Mouse (Mus musculus): Measurements from ENCODE around the gene Ap5b1. TPM values are rescaled to one million over a fixed set of nuclear protein-coding genes. Genes with fewer than 3 reads are reported as not detected.

The Ap5b1 gene
- polyA plus RNA-seq, 1 experiment from 2014 or later = 2.2 TPM

DNA sequence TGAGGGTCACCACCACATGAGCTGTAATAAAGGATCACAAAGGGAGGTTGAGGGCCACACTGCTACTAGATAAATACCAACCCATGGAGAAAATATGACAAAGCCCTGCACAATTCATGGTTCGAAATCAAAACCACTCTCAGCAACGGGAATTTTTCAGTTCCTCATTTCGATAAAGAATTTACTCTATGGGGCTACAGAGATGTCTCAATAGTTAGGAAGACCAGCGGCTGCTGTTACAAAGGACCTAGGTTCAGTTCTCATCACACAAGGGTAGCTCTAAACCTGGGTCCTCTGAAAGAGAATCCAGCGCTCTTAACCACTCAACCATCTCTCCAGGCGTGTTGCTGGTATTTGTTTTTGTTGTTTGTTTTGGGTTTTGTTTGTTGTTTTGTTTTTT is 24.1 kb downstream of the Ap5b1 start:
- Histone ChIP-seq H3K4me2 (no peak overlapping the region), H3K4me1 (replicated peaks) (no peaks in the 10 kb centered on the region), H3K9me3 (replicated peaks) (no peaks in the 10 kb centered on the region), H3K4me3 (no peak overlapping the region), H3K9ac (no peak overlapping the region), H3K27ac (ENCODE audit: poor library complexity, severe bottlenecking) (no peak overlapping the region), H3K27me3 (replicated peaks) (no peaks in the 10 kb centered on the region), H3K36me3 (no peaks in the 10 kb centered on the region)
- WGBS = 83% methylated on average over 6 of the region's 6 CpGs
- no peak for ATAC-seq (ENCODE audit: insufficient number of reproducible peaks, low FRiP score)

DNA sequence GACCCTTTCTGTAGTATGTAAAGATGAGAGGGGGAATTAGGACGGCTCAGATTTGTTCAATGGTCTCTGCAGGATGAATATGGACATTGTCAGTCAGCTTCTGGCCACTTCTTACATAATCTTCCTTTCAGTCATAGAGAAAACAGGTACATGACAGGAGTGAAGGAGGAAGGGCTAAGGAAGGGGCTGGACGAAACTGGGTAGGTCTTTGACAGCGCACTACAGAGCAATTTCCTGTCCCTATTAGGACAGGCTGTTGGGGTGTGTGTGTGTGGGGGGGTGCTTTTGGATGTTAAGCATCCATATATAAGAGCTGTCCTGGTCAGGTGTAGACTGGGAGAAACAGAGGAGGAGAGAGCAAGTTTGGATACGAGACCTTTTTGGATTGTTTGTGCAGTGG is 31.4 kb downstream of the Ap5b1 start:
- Histone ChIP-seq H3K4me1 (replicated peaks) (peaks cover 10% of the 10 kb centered on the region), H3K9ac (no peak overlapping the region), H3K36me3 (peaks cover 15% of the 10 kb centered on the region), H3K4me2 (no peak overlapping the region), H3K9me3 (replicated peaks) (no peaks in the 10 kb centered on the region), H3K4me3 (no peak overlapping the region), H3K27me3 (replicated peaks) (peaks cover 6% of the 10 kb centered on the region; the same call in 1 of the 2 replicates), H3K27ac (ENCODE audit: poor library complexity, severe bottlenecking) (no peak overlapping the region)
- no peak for ATAC-seq (ENCODE audit: insufficient number of reproducible peaks, low FRiP score)
- WGBS = 77% methylated on average over 4 of the region's 4 CpGs

GRCm38 (mm10) chr19:5601752-5602541 is 34.1 kb downstream of the Ap5b1 start, which contains the start of gene Rnaseh2c:
Rnaseh2c (plus strand) TSS chr19:5601873.
- WGBS = under 1% methylated on average over 64 of the region's 64 CpGs
- peaks cover 14% of the 10 kb centered on the region for H3K4me1 ChIP-seq (replicated peaks)
- H3K9ac ChIP-seq = peak within 1 kb of the TSS; percentile 83

GRCm38 (mm10) chr19:5603664-5604063 is 35.8 kb downstream of the Ap5b1 start:
- Histone ChIP-seq H3K4me1 (replicated peaks) (peaks cover 16% of the 10 kb centered on the region), H3K9ac (no peak overlapping the region), H3K4me3 (no peak overlapping the region), H3K27me3 (replicated peaks) (no peaks in the 10 kb centered on the region), H3K9me3 (replicated peaks) (no peaks in the 10 kb centered on the region), H3K27ac (ENCODE audit: poor library complexity, severe bottlenecking) (no peak overlapping the region), H3K4me2 (no peak overlapping the region), H3K36me3 (peaks cover 59% of the 10 kb centered on the region)
- 89% methylated on average over 7 of the region's 7 CpGs for WGBS
- ATAC-seq (ENCODE audit: insufficient number of reproducible peaks, low FRiP score) = no peak

More at GRCm38 (mm10) chr19:5601752-5602541, 34.1 kb downstream of the Ap5b1 start, which contains the start of gene Rnaseh2c:
- Histone ChIP-seq H3K9me3 (replicated peaks) (no peaks in the 10 kb centered on the region), H3K27ac (ENCODE audit: poor library complexity, severe bottlenecking) (peak within 1 kb of the TSS; percentile 84), H3K27me3 (replicated peaks) (peaks cover 6% of the 10 kb centered on the region; the same call in 1 of the 2 replicates), H3K4me3 (peak within 1 kb of the TSS; percentile 64), H3K4me2 (peak within 1 kb of the TSS; percentile 84), H3K36me3 (peaks cover 42% of the 10 kb centered on the region)
- ATAC-seq (ENCODE audit: insufficient number of reproducible peaks, low FRiP score) = peak; percentile 76

DNA sequence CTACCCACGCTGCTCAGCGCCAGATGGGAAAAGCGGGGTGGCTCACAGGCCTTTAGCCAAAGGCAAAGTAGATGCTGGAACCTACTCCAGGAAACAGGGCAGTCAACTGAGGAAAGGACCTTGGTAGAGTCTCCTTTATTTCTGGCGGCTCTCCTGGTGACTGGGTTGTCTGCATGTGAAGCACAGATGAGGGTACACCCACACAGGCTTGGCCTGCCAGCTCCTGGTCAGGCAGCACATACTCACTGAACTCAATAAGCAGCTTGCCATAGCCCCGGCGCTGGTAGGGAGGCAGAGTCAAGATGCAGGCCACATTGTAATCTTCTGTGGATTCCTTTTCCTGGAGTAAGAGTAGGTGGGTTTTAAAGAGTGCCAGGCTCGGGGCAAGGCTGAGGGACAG is 37.3 kb downstream of the Ap5b1 start:
- H3K36me3 ChIP-seq = peaks cover 62% of the 10 kb centered on the region
- 92% methylated on average over 7 of the region's 7 CpGs for WGBS
- no peaks in the 10 kb centered on the region for H3K9me3 ChIP-seq (replicated peaks)
- ATAC-seq (ENCODE audit: insufficient number of reproducible peaks, low FRiP score) = no peak
- H3K4me2 ChIP-seq = no peak overlapping the region
- no peak overlapping the region for H3K27ac ChIP-seq (ENCODE audit: poor library complexity, severe bottlenecking)
- no peak overlapping the region for H3K4me3 ChIP-seq
- H3K27me3 ChIP-seq (replicated peaks) = no peaks in the 10 kb centered on the region
- H3K9ac ChIP-seq = no peak overlapping the region
- peaks cover 22% of the 10 kb centered on the region for H3K4me1 ChIP-seq (replicated peaks)

DNA sequence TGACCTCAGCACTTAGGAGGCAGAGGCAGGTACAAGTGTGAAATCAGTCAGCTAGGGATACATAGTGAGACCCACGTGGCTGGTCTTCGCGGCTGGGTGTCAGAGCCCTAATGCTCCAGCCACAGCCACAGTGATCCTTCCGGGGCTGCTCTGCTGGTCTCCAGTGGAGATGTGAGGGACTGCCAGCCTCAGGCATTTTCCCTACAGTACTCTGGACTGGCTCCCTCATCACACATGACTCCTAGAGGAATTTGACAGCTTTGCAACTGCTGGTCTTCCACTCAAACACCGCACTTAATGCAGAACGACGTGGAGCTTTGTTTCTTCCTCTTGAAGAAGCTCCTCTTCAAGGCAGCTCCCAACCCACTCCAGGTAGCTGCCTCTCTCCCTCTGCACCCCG is 38.4 kb downstream of the Ap5b1 start:
- no peaks in the 10 kb centered on the region for H3K27me3 ChIP-seq (replicated peaks)
- peaks cover 62% of the 10 kb centered on the region for H3K36me3 ChIP-seq
- WGBS = 74% methylated on average over 8 of the region's 8 CpGs
- no peaks in the 10 kb centered on the region for H3K9me3 ChIP-seq (replicated peaks)
- no peak overlapping the region for H3K27ac ChIP-seq (ENCODE audit: poor library complexity, severe bottlenecking)
- H3K4me2 ChIP-seq = no peak overlapping the region
- H3K4me3 ChIP-seq = no peak overlapping the region
- H3K4me1 ChIP-seq (replicated peaks) = peaks cover 27% of the 10 kb centered on the region
- no peak overlapping the region for H3K9ac ChIP-seq
- no peak for ATAC-seq (ENCODE audit: insufficient number of reproducible peaks, low FRiP score)

DNA sequence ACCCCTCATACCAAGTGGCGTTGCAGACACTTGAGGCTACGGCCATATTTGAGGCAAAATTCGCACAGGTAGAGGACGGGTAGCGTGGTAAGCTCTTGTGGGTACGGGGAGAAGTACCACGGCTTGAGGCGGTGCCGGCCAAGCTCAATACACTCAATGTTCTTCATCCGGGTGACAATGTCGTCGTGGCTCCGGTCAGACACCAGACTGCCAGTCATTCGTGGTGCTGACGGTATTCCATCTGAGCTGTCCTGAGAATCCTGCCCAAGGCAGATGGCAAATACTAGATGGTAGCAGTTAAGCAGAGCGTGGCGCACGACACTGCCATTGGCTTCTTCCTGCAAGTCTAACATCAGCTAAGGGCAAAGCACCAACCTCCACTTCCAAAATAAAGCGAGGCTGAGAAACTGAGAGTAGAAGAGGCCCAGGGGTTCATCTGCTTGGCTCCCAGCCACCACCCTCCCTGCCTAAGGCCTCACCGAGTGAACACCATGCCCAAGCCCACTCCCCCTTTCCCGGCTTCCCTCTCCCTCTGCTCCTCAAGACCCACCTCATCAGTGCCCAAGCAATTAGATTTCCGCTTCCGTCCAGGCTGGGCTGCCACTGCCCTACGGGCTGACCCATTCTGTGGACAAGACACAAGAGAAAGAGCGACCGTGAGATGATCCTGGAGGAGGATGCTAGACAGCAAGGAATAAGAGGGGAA is 40.0 kb downstream of the Ap5b1 start:
- peaks cover 61% of the 10 kb centered on the region for H3K36me3 ChIP-seq

GRCm38 (mm10) chr19:5608707-5609106 is 40.9 kb downstream of the Ap5b1 start:
- H3K36me3 ChIP-seq = peaks cover 52% of the 10 kb centered on the region
- 92% methylated on average over 13 of the region's 13 CpGs for whole genome bisulfite sequencing
- no peaks in the 10 kb centered on the region for H3K9me3 ChIP-seq (replicated peaks)
- H3K4me1 ChIP-seq (replicated peaks) = peaks cover 17% of the 10 kb centered on the region
- 0 out of 2 replicates have a peak overlapping the region, but pooled peaks have one; percentile 75 for H3K9ac ChIP-seq
- H3K4me3 ChIP-seq = peak overlapping the region; percentile 69
- H3K27me3 ChIP-seq (replicated peaks) = no peaks in the 10 kb centered on the region
- peak overlapping the region; percentile 75 for H3K4me2 ChIP-seq
- no peak overlapping the region for H3K27ac ChIP-seq (ENCODE audit: poor library complexity, severe bottlenecking)
- no peak for ATAC-seq (ENCODE audit: insufficient number of reproducible peaks, low FRiP score)

More for the DNA sequence above, 40.0 kb downstream of the Ap5b1 start:
- no peaks in the 10 kb centered on the region for H3K9me3 ChIP-seq (replicated peaks)
- no peak for ATAC-seq (ENCODE audit: insufficient number of reproducible peaks, low FRiP score)
- peaks cover 22% of the 10 kb centered on the region for H3K4me1 ChIP-seq (replicated peaks)
- H3K27me3 ChIP-seq (replicated peaks) = no peaks in the 10 kb centered on the region
- H3K4me2 ChIP-seq = no peak overlapping the region
- H3K9ac ChIP-seq = no peak overlapping the region
- no peak overlapping the region for H3K4me3 ChIP-seq
- no peak overlapping the region for H3K27ac ChIP-seq (ENCODE audit: poor library complexity, severe bottlenecking)
- 95% methylated on average over 26 of the region's 26 CpGs for WGBS

GRCm38 (mm10) chr19:5609171-5609546 is 41.3 kb downstream of the Ap5b1 start:
- 58% methylated on average over 10 of the region's 10 CpGs for WGBS
- Histone ChIP-seq H3K9me3 (replicated peaks) (no peaks in the 10 kb centered on the region), H3K4me1 (replicated peaks) (peaks cover 17% of the 10 kb centered on the region), H3K4me3 (peak overlapping the region; percentile 69), H3K4me2 (peak overlapping the region; percentile 75), H3K27me3 (replicated peaks) (no peaks in the 10 kb centered on the region), H3K9ac (peak overlapping the region; percentile 75), H3K27ac (ENCODE audit: poor library complexity, severe bottlenecking) (peak overlapping the region; percentile 94), H3K36me3 (peaks cover 48% of the 10 kb centered on the region)
- ATAC-seq (ENCODE audit: insufficient number of reproducible peaks, low FRiP score) = no peak

DNA sequence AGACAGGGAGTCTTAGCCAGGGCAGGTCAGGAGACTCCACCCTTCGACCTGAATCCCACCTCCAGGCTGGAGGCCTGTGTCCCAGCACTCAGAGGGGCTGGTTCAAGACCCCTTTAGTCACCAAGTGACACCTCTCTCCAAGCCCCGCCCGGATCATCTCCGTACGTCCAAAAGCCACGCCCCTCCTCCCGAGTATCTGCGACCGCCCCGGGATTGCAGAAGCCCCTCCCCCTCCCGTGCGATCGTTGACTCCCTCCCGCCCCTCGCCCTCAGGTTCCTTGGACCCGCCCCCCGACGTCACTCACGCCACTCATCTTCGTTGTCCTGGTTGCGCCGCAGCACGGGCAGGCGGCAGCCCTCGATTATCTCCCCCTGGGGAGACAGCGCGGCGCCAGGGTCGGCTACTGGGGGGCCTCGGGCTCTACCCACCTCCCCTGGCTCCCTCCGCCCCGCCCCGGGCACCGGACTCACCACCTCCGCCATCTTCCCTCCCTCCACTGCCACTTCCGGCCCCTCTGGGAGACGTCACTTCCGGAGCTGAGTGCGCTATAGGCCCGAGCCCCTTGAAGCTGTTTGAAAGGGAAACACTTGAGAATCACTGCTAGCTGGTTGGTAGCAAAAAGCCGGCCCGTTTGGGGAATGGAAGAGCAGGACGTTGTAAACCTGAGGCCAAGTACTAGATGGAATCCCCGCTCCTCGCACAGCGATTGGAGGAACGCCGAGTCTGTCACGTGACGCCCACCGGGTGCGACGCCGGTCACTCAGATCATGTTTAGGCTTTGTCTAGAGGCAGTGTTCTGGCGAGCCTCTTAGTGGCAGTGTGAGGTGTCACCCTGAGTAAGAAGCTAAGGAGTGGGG is 42.0 kb downstream of the Ap5b1 start, which contains the start of gene Kat5:
Gene Kat5, minus strand, starts transcription at position 691 of the 858 bp plus-strand sequence.
- peak within 1 kb of the TSS; percentile 75 for H3K4me2 ChIP-seq
- H3K9me3 ChIP-seq (replicated peaks) = no peaks in the 10 kb centered on the region
- no peaks in the 10 kb centered on the region for H3K27me3 ChIP-seq (replicated peaks)
- H3K9ac ChIP-seq = peak within 1 kb of the TSS; percentile 75
- peaks cover 17% of the 10 kb centered on the region for H3K4me1 ChIP-seq (replicated peaks)
- H3K36me3 ChIP-seq = peaks cover 41% of the 10 kb centered on the region
- peak; percentile 92 for ATAC-seq (ENCODE audit: insufficient number of reproducible peaks, low FRiP score)
- H3K27ac ChIP-seq (ENCODE audit: poor library complexity, severe bottlenecking) = peak within 1 kb of the TSS; percentile 94
- WGBS = under 1% methylated on average over 53 of the region's 55 CpGs
- peak within 1 kb of the TSS; percentile 69 for H3K4me3 ChIP-seq

Measured in heart, embryonic 12.5 days (tissue).